Mouse (Mus musculus) limb, embryonic 15.5 days (tissue): ENCODE measurements at regions not wholly inside any gene's neighbourhood (a gene's known extent, or its start where the extent isn't known, plus 50 kb on each side); places are given as distances from the start of the nearest gene placed in this dataset.

Source experiments
- ATAC-seq: fragments of 200-750 bp; cut with Nextera tagmentation; 2 replicates; pipeline ENCODE4 v1.8.0; 2017; ENCODE audit warnings: low read depth, moderate TSS enrichment; ENCODE audit not compliant: insufficient number of reproducible peaks, low FRiP score, low TSS enrichment
- H3K27ac ChIP-seq: fragments of 300-500 bp; sonication (generic); 2 replicates; pipeline ENCODE4 v1.5.1; 2015; ENCODE audit warnings: moderate library complexity, mild to moderate bottlenecking, inconsistent platforms
- H3K27me3 ChIP-seq: fragments of 300-500 bp; sonication (generic); 2 replicates; pipeline ENCODE4 v1.6.1; 2015; ENCODE audit warnings: inconsistent platforms
- H3K36me3 ChIP-seq: fragments of 300-500 bp; sonication (generic); 2 replicates; pipeline ENCODE4 v1.6.1; 2015; ENCODE audit warnings: inconsistent platforms
- H3K4me1 ChIP-seq: fragments of 300-500 bp; sonication (generic); 2 replicates; pipeline ENCODE4 v1.6.1; 2015; ENCODE audit warnings: inconsistent platforms
- H3K4me2 ChIP-seq: fragments of 300-500 bp; sonication (generic); 2 replicates; pipeline ENCODE4 v1.6.1; 2015; ENCODE audit warnings: mild to moderate bottlenecking, inconsistent platforms
- H3K4me3 ChIP-seq: fragments of 300-500 bp; sonication (generic); 2 replicates; pipeline ENCODE4 v1.5.1; 2015; ENCODE audit warnings: mild to moderate bottlenecking, inconsistent platforms
- H3K9ac ChIP-seq: fragments of 300-500 bp; sonication (generic); 2 replicates; pipeline ENCODE4 v1.6.1; 2015; ENCODE audit warnings: inconsistent platforms
- H3K9me3 ChIP-seq: fragments of 300-500 bp; sonication (generic); 2 replicates; pipeline ENCODE4 v1.6.1; 2016; ENCODE audit warnings: inconsistent platforms
- WGBS: fragments of 180-500 bp; shearing (Covaris S2); methylation state at CpG from one replicate; pipeline ENCODE4 v1.1.7; 2015; 5-methylcytosine and 5-hydroxymethylcytosine counted together

GRCm38 (mm10) chr2:137687208-137687607 lies 569.2 kb upstream of the Btbd3 start:
- WGBS, result 73% methylated on average over 11 of the region's 11 CpGs
- no peak for ATAC-seq
- no peak overlapping the region for H3K4me3 ChIP-seq

GRCm38 (mm10) chr2:137686735-137687134 lies 569.6 kb upstream of the Btbd3 start:
- Histone ChIP-seq H3K36me3 (no peaks in the 10 kb centered on the region), H3K27ac (no peak overlapping the region), H3K4me1 (no peaks in the 10 kb centered on the region), H3K9me3 (no peaks in the 10 kb centered on the region), H3K9ac (no peak overlapping the region), H3K4me2 (no peak overlapping the region), H3K27me3 (no peaks in the 10 kb centered on the region), H3K4me3 (no peak overlapping the region)
- no peak for ATAC-seq
- 50% methylated on average over 4 of the region's 4 CpGs for WGBS

More at GRCm38 (mm10) chr2:137687208-137687607, 569.2 kb upstream of the Btbd3 start:
- Histone ChIP-seq H3K4me1 (no peaks in the 10 kb centered on the region), H3K36me3 (no peaks in the 10 kb centered on the region), H3K4me2 (no peak overlapping the region), H3K27ac (no peak overlapping the region), H3K9me3 (no peaks in the 10 kb centered on the region), H3K9ac (no peak overlapping the region), H3K27me3 (no peaks in the 10 kb centered on the region)

GRCm38 (mm10) chr2:137681762-137682161 lies 565.3 kb upstream of the Jag1 start:
- Histone ChIP-seq H3K36me3 (no peaks in the 10 kb centered on the region), H3K4me3 (no peak overlapping the region), H3K27ac (no peak overlapping the region), H3K27me3 (no peaks in the 10 kb centered on the region), H3K4me2 (no peak overlapping the region), H3K4me1 (no peaks in the 10 kb centered on the region), H3K9ac (no peak overlapping the region), H3K9me3 (no peaks in the 10 kb centered on the region)
- 94% methylated on average over 1 of the region's 1 CpGs for WGBS
- no peak for ATAC-seq

GRCm38 (mm10) chr2:137663171-137663570 lies 546.7 kb upstream of the Jag1 start:
- Histone ChIP-seq H3K27me3 (no peaks in the 10 kb centered on the region), H3K9me3 (no peaks in the 10 kb centered on the region), H3K4me2 (no peak overlapping the region), H3K9ac (no peak overlapping the region), H3K4me3 (no peak overlapping the region), H3K36me3 (no peaks in the 10 kb centered on the region), H3K4me1 (no peaks in the 10 kb centered on the region), H3K27ac (no peak overlapping the region)
- ATAC-seq, result no peak
- WGBS, result 19% methylated on average over 2 of the region's 2 CpGs

GRCm38 (mm10) chr2:137662216-137662615 lies 545.8 kb upstream of the Jag1 start:
- H3K4me3 ChIP-seq, result no peak overlapping the region
- H3K27me3 ChIP-seq, result no peaks in the 10 kb centered on the region
- H3K27ac ChIP-seq, result no peak overlapping the region
- H3K9me3 ChIP-seq, result no peaks in the 10 kb centered on the region
- WGBS, result 84% methylated on average over 2 of the region's 2 CpGs
- ATAC-seq, result no peak
- no peaks in the 10 kb centered on the region for H3K36me3 ChIP-seq
- no peak overlapping the region for H3K4me2 ChIP-seq
- no peaks in the 10 kb centered on the region for H3K4me1 ChIP-seq
- no peak overlapping the region for H3K9ac ChIP-seq

GRCm38 (mm10) chr2:137660449-137660848 lies 544.0 kb upstream of the Jag1 start:
- Histone ChIP-seq H3K9me3 (no peaks in the 10 kb centered on the region), H3K9ac (no peak overlapping the region), H3K27ac (no peak overlapping the region), H3K4me1 (no peaks in the 10 kb centered on the region), H3K4me2 (no peak overlapping the region), H3K4me3 (no peak overlapping the region), H3K36me3 (no peaks in the 10 kb centered on the region), H3K27me3 (no peaks in the 10 kb centered on the region)
- 70% methylated on average over 1 of the region's 1 CpGs for WGBS
- no peak for ATAC-seq

GRCm38 (mm10) chr2:137654296-137654695 lies 537.9 kb upstream of the Jag1 start:
- Histone ChIP-seq H3K4me2 (no peak overlapping the region), H3K4me3 (no peak overlapping the region)
- 82% methylated on average over 3 of the region's 3 CpGs for whole genome bisulfite sequencing

GRCm38 (mm10) chr2:137644160-137644559 lies 527.7 kb upstream of the Jag1 start:
- Histone ChIP-seq H3K27me3 (no peaks in the 10 kb centered on the region), H3K27ac (no peak overlapping the region), H3K9ac (no peak overlapping the region), H3K36me3 (no peaks in the 10 kb centered on the region), H3K4me2 (no peak overlapping the region), H3K4me3 (no peak overlapping the region), H3K4me1 (no peaks in the 10 kb centered on the region), H3K9me3 (no peaks in the 10 kb centered on the region)
- 34% methylated on average over 2 of the region's 2 CpGs for WGBS
- ATAC-seq, result no peak

More at GRCm38 (mm10) chr2:137654296-137654695, 537.9 kb upstream of the Jag1 start:
- Histone ChIP-seq H3K27ac (no peak overlapping the region), H3K4me1 (no peaks in the 10 kb centered on the region), H3K9ac (no peak overlapping the region), H3K36me3 (no peaks in the 10 kb centered on the region), H3K27me3 (no peaks in the 10 kb centered on the region), H3K9me3 (no peaks in the 10 kb centered on the region)
- no peak for ATAC-seq

- ATAC-seq, result no peak
- WGBS, result 37% methylated on average over 10 of the region's 10 CpGs
These were observed 527.0 kb upstream of the Jag1 start for GRCm38 (mm10) chr2:137643269-137644055.

GRCm38 (mm10) chr2:137635019-137635621 lies 518.7 kb upstream of the Jag1 start:
- Histone ChIP-seq H3K9me3 (no peaks in the 10 kb centered on the region), H3K9ac (no peak overlapping the region), H3K27ac (no peak overlapping the region), H3K36me3 (no peaks in the 10 kb centered on the region), H3K4me1 (no peaks in the 10 kb centered on the region), H3K27me3 (no peaks in the 10 kb centered on the region), H3K4me2 (no peak overlapping the region), H3K4me3 (no peak overlapping the region)
- no peak for ATAC-seq
- 45% methylated on average over 4 of the region's 4 CpGs for WGBS

More at GRCm38 (mm10) chr2:137643269-137644055, 527.0 kb upstream of the Jag1 start:
- Histone ChIP-seq H3K36me3 (no peaks in the 10 kb centered on the region), H3K27me3 (no peaks in the 10 kb centered on the region), H3K4me1 (no peaks in the 10 kb centered on the region), H3K9ac (no peak overlapping the region), H3K4me3 (no peak overlapping the region), H3K4me2 (no peak overlapping the region), H3K27ac (no peak overlapping the region), H3K9me3 (no peaks in the 10 kb centered on the region)

- Histone ChIP-seq H3K4me1 (no peaks in the 10 kb centered on the region), H3K27ac (no peak overlapping the region), H3K9ac (no peak overlapping the region), H3K27me3 (no peaks in the 10 kb centered on the region), H3K36me3 (no peaks in the 10 kb centered on the region), H3K4me3 (no peak overlapping the region), H3K9me3 (no peaks in the 10 kb centered on the region), H3K4me2 (no peak overlapping the region)
- WGBS, result 84% methylated on average over 3 of the region's 3 CpGs
- ATAC-seq, result no peak
These were observed 500.2 kb upstream of the Jag1 start for GRCm38 (mm10) chr2:137616637-137617036.

GRCm38 (mm10) chr2:137613791-137614190 lies 497.3 kb upstream of the Jag1 start:
- WGBS, result 87% methylated on average over 2 of the region's 2 CpGs
- H3K36me3 ChIP-seq, result no peaks in the 10 kb centered on the region
- no peaks in the 10 kb centered on the region for H3K9me3 ChIP-seq
- no peak overlapping the region for H3K4me2 ChIP-seq
- no peak for ATAC-seq
- H3K4me1 ChIP-seq, result no peaks in the 10 kb centered on the region
- no peaks in the 10 kb centered on the region for H3K27me3 ChIP-seq
- no peak overlapping the region for H3K9ac ChIP-seq
- no peak overlapping the region for H3K4me3 ChIP-seq
- H3K27ac ChIP-seq, result no peak overlapping the region
